Mouse (Mus musculus) lung, postnatal 10 days (tissue): ENCODE measurements around the gene Krt18.
"Not testable (repeated sequence)": the region's sequence is repeated elsewhere in the genome, so short reads cannot be mapped to it uniquely, and the experiment has no call there.

ENCODE experiments used
- DNase-seq: peaks from one replicate; pipeline ENCODE4 v3.0.0; 2021

The Krt18 gene

GRCm38 (mm10) chr15:102070476-102071467, 42.8 kb downstream of the Krt18 start:
- DNase-seq: no peak

GRCm38 (mm10) chr15:102072963-102073558, 45.1 kb downstream of the Krt18 start:
- DNase-seq: no peak

GRCm38 (mm10) chr15:102073559-102074069, 45.6 kb downstream of the Krt18 start, which contains the start of gene Eif4b:
Eif4b (plus strand) TSS chr15:102073773.
- DNase-seq: peak; percentile 100

- DNase-seq: peak; percentile 74
These were observed 46.2 kb downstream of the Krt18 start for GRCm38 (mm10) chr15:102074070-102074731.

- DNase-seq: no peak
These were observed 47.1 kb downstream of the Krt18 start for GRCm38 (mm10) chr15:102074876-102075585.

GRCm38 (mm10) chr15:102077111-102077677, 49.2 kb downstream of the Krt18 start:
- DNase-seq: no peak

- DNase-seq: no peak
These were observed 51.2 kb downstream of the Krt18 start for GRCm38 (mm10) chr15:102079221-102079620.

- not testable (repeated sequence) for DNase-seq
These were observed 51.9 kb downstream of the Krt18 start for GRCm38 (mm10) chr15:102079924-102080323.

GRCm38 (mm10) chr15:102080429-102080828, 52.4 kb downstream of the Krt18 start:
- DNase-seq: no peak
